Mouse (Mus musculus) megakaryocyte progenitor cell, adult 5-6 weeks (primary cell): ENCODE measurements around the gene Cad. TPM values are rescaled to one million over a fixed set of nuclear protein-coding genes. Genes with fewer than 3 reads are reported as not detected.
A peak's percentile ranks its signal among the peaks of the same experiment; 100 is the strongest.
"Not testable (repeated sequence)": the region's sequence is repeated elsewhere in the genome, so short reads cannot be mapped to it uniquely, and the experiment has no call there.

ENCODE experiments used
- ATAC-seq: replicated peaks from 2 replicates; pipeline ENCODE4 v1.8.0; 2016; ENCODE audit warnings: mild to moderate bottlenecking, moderate TSS enrichment, inconsistent platforms; ENCODE audit not compliant: poor library complexity
- total RNA-seq, 2 experiments: library from RNA; stranded (forward) in 1 of 2; stranded (reverse) in 1 of 2; fragments of 157-497, 149-512 nt in 1 of 2; fragments of 200-1000 nt in 1 of 2; gene quantifications; 2 replicates each; pipeline versions ENCODE4 v1.2.3 to v1.2.4; 2015 to 2017

The Cad gene
- total RNA-seq (2015) (43.4 and 51.2 TPM in 2 replicates), total RNA-seq (2017) (28.6 and 28.9 TPM in 2 replicates)

DNA sequence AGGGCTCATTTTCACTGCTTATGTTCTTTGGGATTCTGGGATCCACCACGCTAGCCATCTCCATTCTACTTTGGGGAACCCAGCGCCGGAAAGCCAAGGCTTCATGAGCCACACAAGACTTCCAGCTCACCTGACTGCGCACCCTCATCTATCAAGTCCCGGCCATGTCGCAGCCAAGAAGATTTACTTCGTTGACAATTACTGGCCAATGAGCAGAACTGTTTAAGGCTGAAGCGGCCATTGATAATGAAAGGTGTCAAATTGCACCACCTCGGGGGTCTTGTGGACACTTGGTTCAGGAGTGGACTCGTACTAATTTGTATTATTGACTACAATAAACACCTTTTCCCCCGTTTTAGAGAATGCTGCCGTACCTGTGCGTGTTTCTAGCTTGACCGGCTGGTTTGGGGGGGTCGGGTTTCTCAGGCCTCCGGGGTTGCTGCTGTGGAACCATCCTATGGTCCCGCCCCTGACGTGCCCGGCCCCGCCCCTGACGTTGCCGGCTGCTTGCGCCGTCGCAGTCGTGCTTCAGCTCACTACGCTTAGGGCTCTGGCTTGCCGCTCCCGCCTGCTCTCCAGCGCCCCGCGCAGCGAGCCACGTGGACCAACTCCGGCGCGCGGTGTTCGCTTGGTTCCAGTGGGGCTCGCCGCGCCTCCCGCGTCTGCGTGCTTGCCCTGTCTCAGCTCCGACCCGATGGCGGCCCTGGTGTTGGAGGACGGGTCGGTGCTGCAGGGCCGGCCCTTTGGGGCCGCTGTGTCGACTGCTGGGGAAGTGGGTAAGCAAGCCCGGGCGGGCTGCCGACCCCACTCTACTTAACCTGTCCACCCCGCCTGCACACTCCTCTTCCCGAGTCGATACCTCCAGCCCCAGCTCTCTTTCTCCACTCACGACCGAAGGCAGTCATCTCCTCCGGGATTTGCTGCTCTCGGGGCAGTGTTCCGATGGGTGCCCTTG, at the start of gene Cad:
Cad (plus strand) TSS at position 520 of the 955 bp plus-strand sequence.
- peak; percentile 97 for ATAC-seq

DNA sequence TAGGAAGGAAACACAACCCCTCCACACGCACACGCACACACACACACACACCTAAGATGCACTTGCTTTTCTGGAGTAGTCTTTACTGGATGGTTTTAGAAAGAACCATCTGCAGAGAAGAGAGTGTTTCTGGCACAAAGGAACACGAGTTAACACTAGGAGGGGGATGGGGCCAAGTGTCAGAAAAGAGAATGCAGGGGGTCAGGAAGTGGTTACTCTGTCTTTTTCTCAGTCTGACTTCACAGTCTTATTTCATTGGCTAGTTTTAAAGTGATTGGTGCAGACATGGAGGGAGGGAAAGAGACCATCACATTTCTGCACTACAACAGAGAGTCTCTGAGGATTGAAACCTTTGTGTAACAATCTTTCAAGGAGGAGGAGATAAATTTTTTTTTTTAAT, 41.8 kb upstream of the Cad start:
- ATAC-seq, result no peak

DNA sequence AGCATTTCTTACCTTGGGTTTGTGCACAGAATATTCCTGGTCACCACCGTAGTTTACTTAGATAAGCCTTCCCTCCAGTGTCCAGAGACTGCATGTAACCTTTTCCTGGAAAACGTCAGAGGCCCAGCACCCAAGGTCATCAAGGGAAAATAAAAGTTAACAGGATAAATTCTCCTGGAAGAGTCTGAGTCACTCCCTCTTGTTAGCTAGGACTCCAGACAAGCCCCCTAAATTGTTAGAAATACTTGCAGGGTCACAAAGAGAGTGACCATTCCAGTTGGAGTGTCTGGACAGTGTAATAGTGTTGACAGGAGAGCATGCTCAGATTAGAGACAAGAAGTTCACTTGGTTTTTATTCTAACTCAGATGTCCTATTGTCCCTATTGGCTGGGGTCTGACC, 38.7 kb upstream of the Cad start:
- ATAC-seq, result no peak

DNA sequence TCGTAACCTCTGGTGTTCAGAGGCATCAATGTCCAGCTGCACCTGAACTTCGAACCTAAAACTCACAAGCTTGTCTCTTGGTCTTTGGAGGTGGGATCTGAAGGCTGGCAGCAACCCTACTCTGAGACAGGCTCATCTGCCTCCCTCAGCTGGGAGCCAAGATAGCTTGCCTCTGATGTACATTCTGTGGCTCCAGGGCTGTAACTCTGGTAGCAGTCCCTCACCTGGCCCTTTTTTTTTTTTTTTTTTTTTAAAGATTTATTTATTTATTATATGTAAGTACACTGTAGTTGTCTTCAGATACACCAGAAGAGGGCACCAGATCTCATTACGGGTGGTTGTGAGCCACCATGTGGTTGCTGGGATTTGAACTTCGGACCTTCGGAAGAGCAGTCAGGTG, 32.8 kb upstream of the Cad start:
- ATAC-seq, result not testable (repeated sequence)

DNA sequence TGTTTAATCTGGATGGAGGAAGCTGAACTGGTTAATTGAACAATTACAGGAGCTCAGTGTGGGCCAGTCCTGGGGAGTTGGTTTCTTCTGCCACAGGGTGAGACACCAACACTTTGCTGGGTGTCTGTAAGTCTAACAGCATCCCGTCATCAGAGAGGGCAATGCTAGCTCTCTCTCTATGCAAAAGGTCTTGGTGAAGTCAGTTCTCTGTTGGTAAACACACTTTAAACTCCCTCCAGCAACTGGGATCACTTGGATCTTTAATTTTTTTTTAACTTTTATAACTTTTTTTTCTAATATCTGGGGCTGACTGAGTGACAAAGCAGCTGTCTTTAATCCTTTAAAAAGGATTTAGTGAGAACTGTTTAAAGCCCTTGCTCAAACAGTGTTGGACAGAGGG, 31.9 kb upstream of the Cad start:
- ATAC-seq, result no peak

DNA sequence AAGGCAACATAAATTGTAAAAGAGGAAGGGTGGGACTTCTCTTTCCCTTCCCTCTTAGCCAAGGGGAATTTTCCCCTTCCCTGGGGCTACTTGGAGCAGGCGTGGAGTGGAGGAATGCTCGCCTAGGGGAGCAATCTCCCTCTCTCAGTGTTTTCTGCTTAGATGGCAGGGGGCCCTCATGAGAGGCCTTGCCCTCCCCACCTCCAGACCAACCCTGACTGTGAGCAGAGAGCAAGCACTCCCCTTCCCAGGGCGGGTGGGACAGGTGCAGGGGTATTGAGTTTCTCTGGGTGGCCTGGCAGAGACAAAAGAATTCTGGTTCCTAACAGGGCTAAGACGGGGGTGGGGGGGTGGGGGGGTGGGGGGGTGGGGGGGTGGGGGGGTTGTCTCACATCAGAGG, 31.3 kb upstream of the Cad start:
- no peak for ATAC-seq

DNA sequence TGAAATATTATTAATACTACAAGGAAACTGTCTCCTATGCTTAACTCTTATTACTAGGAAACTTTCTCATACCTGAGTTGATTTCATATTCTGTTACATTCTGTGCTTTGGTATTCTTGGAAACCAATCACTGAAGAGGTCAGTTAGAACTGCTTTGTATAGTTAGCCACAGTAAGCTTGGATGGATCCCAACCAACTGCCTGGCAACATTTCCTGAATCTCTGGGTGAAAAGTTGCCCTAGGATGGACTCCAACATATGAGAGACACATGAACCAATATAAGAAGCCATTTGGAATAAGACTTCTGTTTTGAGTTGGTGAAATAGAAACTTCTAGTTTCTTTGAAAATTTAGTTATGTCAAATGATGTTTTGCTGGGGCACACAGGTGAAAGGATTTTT, 29.9 kb upstream of the Cad start:
- ATAC-seq, result no peak

DNA sequence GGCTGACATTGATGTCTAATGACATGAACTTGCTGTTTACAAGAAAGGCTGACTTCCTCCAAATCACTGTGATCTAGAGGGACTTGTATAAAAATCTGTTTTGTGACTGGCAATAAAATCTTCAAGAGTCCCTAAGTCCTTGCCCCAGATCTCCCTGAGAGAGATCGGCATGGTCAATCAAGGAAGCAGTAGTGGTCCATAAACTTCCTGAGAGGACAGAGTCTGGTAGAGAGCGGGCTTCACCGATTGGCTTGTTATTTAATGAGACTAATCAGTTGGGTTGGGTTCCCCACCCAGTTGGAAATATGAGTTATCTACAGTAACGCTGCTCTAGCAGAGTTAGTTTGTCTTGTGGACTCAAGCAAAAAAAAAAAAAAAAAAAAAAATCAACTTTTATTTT, 23.7 kb upstream of the Cad start:
- no peak for ATAC-seq

DNA sequence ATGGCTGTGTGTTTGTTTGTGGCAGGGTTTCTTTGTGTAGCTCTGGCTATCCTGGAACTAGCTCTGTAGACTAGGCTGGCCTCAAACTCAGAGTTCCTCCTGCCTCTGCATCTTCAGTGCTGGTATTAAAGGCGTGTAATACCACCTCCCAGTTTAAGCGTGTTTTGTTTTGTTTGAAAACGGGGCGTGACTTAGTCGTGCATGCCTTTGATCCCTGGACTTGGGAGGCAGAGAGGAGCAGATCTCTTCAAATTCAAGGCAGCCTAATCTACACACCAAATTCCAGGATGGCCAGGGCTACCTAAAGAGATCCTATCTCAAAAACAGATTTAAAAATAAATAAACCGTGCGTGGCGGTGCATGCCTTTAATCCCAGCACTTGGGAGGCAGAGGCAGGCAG, 23.1 kb upstream of the Cad start:
- ATAC-seq, result no peak

DNA sequence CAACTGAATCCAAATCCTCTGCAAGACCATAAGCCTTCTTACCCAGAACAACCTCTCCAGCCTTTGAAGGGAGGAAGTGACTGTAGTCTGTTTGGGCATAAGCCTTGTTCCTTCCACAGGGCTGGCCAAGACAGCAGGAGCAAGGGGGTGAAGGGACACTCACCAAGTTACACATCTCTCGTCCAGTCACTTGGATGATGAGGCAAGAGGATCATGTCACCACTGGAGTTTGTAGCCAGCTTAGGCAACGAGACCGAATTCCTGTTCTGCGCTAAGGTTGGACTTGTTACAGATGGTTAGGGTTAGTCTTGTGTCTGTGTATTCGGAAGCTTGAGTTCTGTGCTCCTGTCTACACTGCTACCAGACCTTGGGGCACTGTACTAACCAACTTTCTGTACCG, 19.9 kb upstream of the Cad start:
- ATAC-seq, result no peak

DNA sequence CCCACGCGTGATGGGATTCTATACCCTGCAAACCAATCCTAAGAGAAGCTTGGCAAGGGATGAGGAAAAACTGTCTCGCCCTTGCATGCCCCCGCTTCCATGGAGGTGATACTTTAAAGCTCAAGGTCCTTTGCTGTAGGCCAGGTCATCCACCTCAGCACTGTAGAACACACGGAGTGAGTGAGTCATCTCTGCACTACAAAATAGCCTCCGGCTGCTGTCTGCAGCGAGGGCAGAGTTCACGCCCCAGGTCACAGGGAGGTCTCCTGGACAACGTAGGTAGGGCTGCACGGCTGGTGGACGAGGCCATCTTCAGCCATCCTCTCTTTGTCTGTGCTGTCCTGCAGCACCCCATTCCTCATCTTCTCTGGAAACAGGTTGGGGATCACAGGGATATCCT, 18.0 kb upstream of the Cad start:
- ATAC-seq, result not testable (repeated sequence)

DNA sequence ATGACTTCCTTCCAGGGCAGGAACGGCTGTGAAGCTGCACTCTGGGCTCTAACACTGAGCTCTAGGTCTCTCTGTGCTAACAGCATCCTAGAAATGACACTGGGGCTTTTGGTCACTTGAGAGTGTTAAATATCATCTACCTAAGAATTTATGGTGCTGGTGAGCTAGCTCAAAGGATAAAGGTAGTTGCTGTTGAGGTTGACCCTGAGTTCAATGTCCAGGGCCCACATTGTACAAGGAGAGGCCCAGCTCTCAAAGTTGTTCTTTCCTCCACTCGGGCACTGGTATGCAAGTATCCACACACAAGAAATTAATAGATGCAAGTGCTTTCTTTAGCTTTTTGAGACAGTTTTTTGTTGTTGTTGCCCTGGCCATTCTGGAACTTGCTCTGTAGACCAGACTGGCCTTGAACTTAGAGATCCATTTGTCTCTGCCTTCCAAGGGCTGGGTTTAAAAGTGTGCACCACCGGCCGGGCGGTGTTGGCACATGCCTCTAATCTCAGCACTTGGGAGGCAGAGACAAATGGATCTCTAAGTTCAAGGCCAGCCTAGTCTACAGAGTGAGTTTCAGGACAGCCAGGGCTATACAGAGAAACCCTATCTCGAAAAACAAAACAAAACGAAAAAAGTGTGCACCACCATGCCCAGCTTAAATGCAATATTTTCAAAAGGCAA, 16.3 kb upstream of the Cad start:
- ATAC-seq, result no peak

DNA sequence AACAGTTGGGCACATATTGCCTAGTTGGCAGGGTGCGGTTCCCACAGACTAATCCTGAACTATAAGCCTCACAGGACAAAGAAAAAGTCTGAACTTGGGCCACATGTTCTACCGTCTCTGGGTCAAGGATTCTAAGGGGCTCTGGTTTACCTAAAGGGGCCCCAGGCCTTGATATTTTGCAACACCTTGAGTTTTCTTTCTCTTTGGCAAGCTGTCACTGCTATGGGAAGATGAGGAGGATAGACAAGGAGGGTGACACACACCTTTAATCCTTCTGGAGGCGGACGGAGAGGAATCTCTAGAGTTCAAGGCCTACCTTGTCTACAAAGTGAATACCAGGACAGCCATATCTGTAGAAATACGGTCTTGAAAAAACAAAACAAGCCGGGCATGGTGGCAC, 8.2 kb upstream of the Cad start:
- no peak for ATAC-seq

DNA sequence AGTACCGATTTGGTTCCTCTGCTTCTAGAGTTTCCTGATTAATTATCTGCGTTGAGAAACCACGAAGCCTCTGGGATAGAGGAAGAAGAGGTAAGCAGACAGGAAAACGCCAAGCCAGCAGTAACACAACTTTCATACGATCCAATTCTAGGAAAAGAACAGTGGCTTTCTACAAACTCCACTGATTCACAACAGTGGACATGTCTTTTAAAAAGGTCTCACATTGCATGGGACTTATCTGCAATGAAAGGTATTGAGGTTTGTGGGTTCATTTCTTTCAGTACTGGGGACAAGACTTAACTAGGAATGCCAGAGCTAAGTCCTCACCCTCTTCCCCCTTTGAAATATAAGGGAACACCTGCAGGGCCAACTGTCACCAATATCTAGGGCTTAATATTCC, 7.5 kb upstream of the Cad start:
- no peak for ATAC-seq

DNA sequence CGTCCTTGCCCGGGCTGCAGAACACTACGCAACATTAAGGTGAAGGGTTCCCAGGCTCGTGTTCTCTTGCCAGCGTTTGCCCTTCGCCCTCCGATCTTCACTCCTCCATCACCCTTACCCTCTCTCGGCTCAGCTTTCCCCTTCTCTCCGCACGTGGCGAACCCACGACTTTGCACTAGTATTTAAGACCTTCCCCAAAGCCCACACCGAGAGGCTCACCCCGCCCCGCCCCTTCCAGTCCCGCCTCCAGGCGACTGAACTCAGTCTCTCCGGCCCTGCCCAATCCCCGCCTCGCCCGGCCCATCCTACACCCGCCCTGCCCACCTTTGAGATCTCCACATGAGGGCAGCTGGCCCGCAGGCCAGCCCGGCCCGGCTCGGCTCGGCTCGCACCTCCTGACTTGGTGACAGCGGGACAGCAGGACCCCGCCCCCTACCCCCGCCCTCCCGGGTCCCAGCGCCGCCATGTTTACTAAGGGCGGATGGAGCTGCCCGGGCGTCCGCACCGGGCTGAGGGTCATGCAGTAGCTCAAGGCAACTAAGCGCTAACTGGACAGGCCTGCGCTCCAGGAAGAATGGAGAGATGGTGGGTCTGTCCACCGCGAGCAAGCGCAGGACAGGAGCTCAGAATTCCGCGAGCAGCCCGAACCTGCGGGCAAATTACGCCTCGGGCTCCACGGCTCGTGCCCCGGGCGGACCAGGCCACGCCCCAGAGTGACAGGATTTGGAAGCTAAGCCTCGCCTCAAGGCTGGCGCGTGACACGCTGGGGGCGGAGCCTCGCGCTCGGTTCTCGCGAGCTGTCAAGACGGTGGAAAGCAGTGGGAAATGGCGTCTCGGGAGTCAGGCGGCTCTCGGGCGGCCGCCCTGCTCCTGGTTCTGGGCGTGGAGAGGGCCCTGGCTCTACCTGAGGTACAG, 6.5 kb upstream of the Cad start, which contains the start of gene Atraid:
Atraid (plus strand) TSS at position 465 of the 915 bp plus-strand sequence.
- peak; percentile 85 for ATAC-seq

DNA sequence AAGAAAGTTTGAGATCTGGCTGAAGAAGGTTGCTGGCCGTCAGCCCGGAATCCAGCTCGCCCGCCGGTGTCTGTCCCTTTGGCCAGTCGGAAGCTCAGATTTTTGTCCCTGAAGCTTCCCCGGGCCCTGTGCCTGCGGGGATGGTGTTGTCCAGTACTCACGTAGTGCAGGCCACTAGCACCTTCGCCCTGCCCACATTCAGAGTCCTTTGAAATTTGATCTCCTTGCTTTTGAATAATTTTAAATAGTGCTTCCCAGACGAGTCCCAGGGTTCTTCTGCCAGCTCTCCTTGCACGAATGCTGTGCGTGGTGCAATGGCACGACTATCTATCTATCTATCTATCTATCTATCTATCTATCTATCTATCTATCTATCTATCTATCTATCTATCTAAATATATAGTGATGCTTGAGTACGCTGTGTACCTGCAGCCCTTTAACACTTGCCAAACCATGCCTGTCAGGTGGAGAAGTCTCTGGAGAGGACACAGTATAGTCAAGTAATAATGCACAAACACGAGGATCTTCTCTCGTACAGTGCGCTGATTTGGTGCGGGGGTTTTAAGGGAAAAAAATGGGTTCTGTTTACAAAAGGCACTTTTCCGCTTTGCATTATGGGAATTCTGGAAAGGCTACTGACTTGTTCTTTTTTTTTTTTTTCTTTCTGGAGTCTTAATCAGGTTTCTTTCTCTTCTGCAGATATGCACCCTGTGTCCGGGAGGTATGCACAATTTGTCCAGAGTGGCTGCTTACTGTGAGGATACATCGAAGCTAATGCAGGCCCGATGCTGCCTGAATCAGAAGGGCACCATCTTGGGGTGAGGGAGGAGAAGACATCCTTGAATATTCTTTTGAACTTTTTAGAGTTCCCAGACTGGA, 5.6 kb upstream of the Cad start, which contains the start of gene Slc5a6:
Slc5a6 (minus strand) TSS at position 162 of the 879 bp plus-strand sequence.
- peak; percentile 45 for ATAC-seq

DNA sequence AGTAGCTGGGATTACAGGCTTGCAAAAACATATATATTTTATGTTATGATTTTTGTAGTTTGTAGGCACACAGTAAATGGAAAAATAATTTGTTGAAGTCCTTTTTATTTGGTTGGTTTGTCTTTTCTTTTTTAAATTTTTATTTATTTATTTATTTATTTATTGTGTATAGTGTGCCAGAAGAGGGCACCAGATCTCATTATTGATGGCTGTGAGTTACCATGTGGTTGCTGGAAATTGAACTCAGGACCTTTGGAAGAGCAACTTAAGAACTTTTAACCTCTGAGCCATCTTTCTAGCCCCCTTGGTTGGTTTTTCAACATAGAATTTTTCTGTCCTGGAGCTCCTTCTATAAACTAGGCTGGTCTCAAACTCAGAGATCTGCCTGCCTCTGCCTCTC, 4.2 kb upstream of the Cad start:
- ATAC-seq, result no peak

DNA sequence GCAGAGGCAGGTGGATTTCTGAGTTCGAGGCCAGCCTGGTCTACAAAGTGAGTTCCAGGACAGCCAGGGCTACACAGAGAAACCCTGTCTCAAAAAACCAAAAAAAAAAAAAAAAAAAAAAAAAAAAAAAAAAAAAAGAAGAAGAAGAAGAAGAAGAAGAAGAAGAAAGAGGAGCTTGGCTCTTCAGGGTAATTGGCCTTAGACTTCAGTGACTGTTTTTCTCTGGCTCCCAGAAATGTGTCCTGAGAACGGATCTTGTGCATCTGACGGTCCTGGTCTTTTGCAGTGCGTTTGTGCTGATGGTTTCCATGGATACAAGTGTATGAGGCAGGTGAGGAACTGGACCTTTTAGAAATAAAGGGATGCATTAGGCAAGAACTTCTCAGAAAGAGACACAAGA, 852 bp upstream of the Cad start:
- not testable (repeated sequence) for ATAC-seq

DNA sequence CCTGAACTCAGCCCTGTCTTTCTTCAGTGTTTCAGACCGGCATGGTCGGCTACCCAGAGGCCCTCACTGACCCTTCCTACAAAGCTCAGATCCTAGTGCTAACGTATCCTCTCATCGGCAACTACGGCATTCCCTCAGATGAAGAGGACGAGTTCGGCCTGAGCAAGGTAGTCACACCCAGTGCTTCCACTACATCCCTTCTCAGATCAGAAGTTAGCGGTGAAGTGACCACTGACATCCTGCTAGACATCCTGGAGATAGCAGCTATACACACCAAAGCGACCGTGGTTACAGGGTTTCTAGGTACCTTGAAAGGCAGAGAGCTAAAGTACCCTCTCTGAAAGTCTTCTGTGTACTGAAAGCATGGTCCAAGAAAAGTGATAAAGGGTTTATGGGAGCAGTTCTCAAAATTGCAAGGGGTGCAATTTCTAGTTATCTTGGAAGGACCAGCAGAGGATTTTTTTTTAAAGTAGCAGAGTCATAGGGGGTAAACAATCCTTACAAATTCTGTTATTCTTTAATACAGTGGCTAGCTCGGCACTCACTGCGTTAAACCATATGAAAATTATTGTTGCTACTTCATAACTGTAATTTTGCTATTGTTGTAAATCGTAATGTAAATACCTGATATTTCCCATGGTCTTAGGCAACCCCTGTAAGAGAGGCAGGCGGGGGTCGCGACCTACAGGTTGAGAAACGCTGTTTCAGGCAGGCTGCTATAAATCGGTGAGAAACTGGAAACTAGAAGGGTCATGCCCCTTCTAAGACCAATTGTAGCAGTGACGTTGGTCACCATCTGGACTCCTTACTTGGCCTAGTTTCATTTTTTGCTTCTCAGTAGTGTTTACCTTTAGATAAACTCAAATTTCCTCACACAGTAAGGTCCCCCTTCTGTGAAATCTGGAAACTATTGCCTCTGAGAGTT, 898 bp downstream of the Cad start:
- ATAC-seq, result peak; percentile 15; the same call in 1 of the 2 replicates
